Mouse (Mus musculus) midbrain, embryonic 16.5 days (tissue): ENCODE data around the gene Csrp1. TPM values are rescaled to one million over a fixed set of nuclear protein-coding genes. Genes with fewer than 3 reads are reported as not detected.

Experiments
- ATAC-seq: fragments of 200-750 bp; cut with Nextera tagmentation; 2 replicates; pipeline ENCODE4 v1.8.0; 2017; ENCODE audit warnings: moderate TSS enrichment
- H3K27ac ChIP-seq: fragments of 300-500 bp; sonication (generic); 2 replicates; pipeline ENCODE4 v1.5.1; 2014; ENCODE audit warnings: mild to moderate bottlenecking, low read length, mixed read lengths
- H3K27me3 ChIP-seq: fragments of 300-500 bp; sonication (generic); 2 replicates; pipeline ENCODE4 v1.6.1; 2014; ENCODE audit warnings: low read depth, low read length, mixed read lengths; ENCODE audit not compliant: control insufficient read depth, insufficient read depth
- H3K36me3 ChIP-seq: fragments of 300-500 bp; sonication (generic); 2 replicates; pipeline ENCODE4 v1.6.1; 2014; ENCODE audit warnings: mild to moderate bottlenecking, low read length, moderate library complexity, mixed read lengths; ENCODE audit not compliant: control insufficient read depth, insufficient read depth
- H3K4me1 ChIP-seq: fragments of 300-500 bp; sonication (generic); 2 replicates; pipeline ENCODE4 v1.6.1; 2014; ENCODE audit warnings: mild to moderate bottlenecking, low read length, mixed read lengths; ENCODE audit not compliant: control insufficient read depth, insufficient read depth
- H3K4me2 ChIP-seq: fragments of 300-500 bp; sonication (generic); 2 replicates; pipeline ENCODE4 v1.6.1; 2014; ENCODE audit warnings: mild to moderate bottlenecking, low read length, mixed read lengths
- H3K4me3 ChIP-seq: fragments of 300-500 bp; sonication (generic); 2 replicates; pipeline ENCODE4 v1.5.1; 2014; ENCODE audit warnings: low read depth, mild to moderate bottlenecking, low read length, moderate library complexity, mixed read lengths
- H3K9ac ChIP-seq: fragments of 300-500 bp; sonication (generic); 2 replicates; pipeline ENCODE4 v1.6.1; 2014; ENCODE audit warnings: low read depth, low read length, mixed read lengths
- H3K9me3 ChIP-seq: fragments of 300-500 bp; sonication (generic); replicated peaks from 2 replicates; pipeline ENCODE4 v1.6.1; 2014; ENCODE audit warnings: mild to moderate bottlenecking, low read length, mixed read lengths; ENCODE audit not compliant: control insufficient read depth, poor library complexity, severe bottlenecking
- WGBS: fragments of 180-500 bp; shearing (Covaris S2); extraction: QIAGEN DNeasy Blood & Tissue Kit; methylation state at CpG from one replicate; pipeline ENCODE4 v1.1.7; 2014; 5-methylcytosine and 5-hydroxymethylcytosine counted together
- polyA plus RNA-seq: library from polyadenylated mRNA; unstranded; fragments of >200 nt; fragmentation: Nextera tagmentation; extraction: Ambion mirVana; gene quantifications from 2 replicates; pipeline ENCODE4 v1.2.1, GENCODE M21; 2015

Csrp1 gene
- polyA plus RNA-seq, 1 experiment from 2014 or later = 13.1 TPM

DNA sequence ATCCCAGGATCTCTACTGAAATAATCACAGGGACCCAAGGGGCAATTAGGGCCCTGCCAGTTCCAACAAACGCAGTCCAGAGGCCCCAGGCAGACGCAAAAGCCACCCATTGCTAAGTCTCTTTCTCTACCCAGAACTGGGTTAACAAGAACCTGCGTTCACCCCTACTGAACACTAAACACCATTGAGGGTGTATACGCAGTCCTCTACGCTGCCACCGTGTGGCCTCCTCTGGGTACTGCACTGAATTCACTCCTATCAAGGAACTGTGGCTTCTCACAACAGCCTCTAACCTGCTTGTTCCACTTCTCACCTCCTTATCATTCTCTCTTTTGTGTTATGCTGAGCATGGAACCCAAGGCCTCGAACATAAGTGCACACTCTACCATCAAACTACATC is 19.3 kb upstream of the Csrp1 start:
- Histone ChIP-seq H3K4me2 (no peak overlapping the region), H3K4me3 (no peak overlapping the region), H3K27me3 (no peaks in the 10 kb centered on the region), H3K27ac (no peak overlapping the region), H3K4me1 (peaks cover 9% of the 10 kb centered on the region; the same call in 1 of the 2 replicates), H3K36me3 (no peaks in the 10 kb centered on the region), H3K9me3 (no peaks in the 10 kb centered on the region), H3K9ac (no peak overlapping the region)
- ATAC-seq = peak; percentile 44; the same call in 1 of the 2 replicates
- WGBS = under 1% methylated on average over 7 of the region's 7 CpGs

DNA sequence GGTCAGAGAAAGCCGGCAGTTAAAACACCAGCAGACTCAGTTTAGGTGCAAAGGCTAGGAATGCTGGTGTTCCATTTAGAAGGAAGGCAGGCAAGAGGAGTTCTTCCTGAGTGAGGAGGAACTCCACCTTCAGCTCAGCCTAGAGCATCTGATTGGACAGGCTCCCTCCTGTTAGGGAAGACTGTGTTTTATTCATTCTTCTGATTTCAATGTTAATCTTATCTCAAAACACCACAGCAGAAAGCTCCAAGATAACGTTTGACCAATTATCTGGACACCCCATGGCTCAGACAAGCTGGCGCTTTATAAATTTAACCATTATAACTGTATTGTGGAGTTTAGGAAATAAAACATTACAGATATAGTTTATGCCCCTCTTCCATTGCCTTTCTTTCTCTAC is 18.5 kb upstream of the Csrp1 start:
- Histone ChIP-seq H3K4me2 (no peak overlapping the region), H3K27ac (no peak overlapping the region), H3K4me1 (peaks cover 9% of the 10 kb centered on the region; the same call in 1 of the 2 replicates), H3K9ac (no peak overlapping the region), H3K36me3 (no peaks in the 10 kb centered on the region), H3K4me3 (no peak overlapping the region), H3K9me3 (no peaks in the 10 kb centered on the region), H3K27me3 (no peaks in the 10 kb centered on the region)
- ATAC-seq = no peak
- WGBS = 43% methylated on average over 3 of the region's 3 CpGs

DNA sequence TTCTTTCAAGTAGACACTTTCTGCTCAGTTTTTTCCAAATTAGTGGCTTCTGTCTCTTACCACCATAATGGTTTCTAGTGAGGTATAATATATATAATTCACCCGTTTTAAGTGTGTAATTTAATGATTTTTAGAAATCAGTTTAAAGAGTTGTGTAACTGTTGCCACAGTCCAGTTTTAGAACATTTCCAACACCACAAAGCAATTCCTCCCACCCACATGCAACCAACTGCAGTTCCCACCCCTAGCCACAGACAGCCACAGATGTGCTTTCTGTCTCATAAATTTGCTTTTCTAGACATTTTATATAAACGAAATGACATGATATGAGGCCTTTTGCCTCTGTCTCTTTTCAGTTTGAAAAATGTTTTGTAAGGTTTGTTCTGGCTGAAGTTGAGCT is 17.1 kb upstream of the Csrp1 start:
- H3K4me2 ChIP-seq = no peak overlapping the region
- H3K4me3 ChIP-seq = no peak overlapping the region
- H3K9me3 ChIP-seq = no peaks in the 10 kb centered on the region
- ATAC-seq = no peak
- no peaks in the 10 kb centered on the region for H3K27me3 ChIP-seq
- H3K27ac ChIP-seq = no peak overlapping the region
- H3K9ac ChIP-seq = no peak overlapping the region
- no peaks in the 10 kb centered on the region for H3K36me3 ChIP-seq
- 82% methylated on average over 2 of the region's 2 CpGs for WGBS
- peaks cover 9% of the 10 kb centered on the region; the same call in 1 of the 2 replicates for H3K4me1 ChIP-seq

DNA sequence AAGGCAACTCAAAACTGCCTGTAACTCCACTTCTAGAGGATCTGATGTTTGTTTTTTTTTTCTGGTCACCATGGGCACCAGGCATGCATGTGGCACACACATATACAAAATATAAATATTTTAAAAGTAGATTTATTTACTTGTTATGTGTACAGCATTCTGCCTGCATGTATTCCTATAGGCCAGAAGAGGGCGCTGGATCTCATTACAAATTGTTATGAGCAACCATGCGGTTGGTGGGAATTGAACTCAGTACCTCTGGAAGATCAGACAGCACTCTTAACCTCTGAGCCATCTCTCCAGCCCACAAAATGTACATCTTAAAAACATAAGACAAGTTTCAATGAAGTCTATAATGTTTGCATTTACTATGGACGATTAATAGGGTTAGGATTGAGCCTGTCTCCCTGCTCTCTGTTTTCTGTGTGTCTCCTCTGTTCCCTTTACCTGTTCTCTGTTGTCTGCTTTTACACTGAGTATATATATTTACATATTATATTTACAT is 15.5 kb upstream of the Csrp1 start:
- H3K9ac ChIP-seq = no peak overlapping the region
- WGBS = 56% methylated on average over 3 of the region's 3 CpGs
- H3K27ac ChIP-seq = no peak overlapping the region
- H3K4me3 ChIP-seq = no peak overlapping the region
- H3K27me3 ChIP-seq = no peaks in the 10 kb centered on the region
- no peak for ATAC-seq
- H3K36me3 ChIP-seq = no peaks in the 10 kb centered on the region
- H3K9me3 ChIP-seq = no peaks in the 10 kb centered on the region
- peaks cover 2% of the 10 kb centered on the region; the same call in 1 of the 2 replicates for H3K4me1 ChIP-seq
- H3K4me2 ChIP-seq = no peak overlapping the region

DNA sequence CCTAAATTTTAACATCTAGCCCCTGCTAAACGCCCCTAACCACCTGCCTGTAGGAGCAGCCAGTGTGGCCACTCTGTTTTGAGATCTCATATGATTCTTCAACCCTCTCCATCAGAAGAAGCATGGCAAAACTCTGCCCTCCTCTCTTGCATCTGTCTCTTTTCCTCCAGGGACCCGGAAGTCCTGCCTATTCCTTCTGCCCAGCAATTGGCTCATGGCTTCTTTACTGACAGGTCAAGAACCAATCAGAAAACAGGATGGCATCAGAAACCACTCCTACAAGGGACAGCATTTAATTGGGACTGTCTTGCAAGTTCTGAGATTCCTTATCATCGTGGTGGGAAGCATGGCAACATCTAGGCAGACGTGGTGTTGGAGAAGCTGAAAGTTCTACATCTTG is 11.5 kb upstream of the Csrp1 start:
- Histone ChIP-seq H3K9me3 (no peaks in the 10 kb centered on the region), H3K4me2 (peak overlapping the region; percentile 32; the same call in 1 of the 2 replicates), H3K4me1 (no peaks in the 10 kb centered on the region), H3K36me3 (no peaks in the 10 kb centered on the region), H3K27ac (no peak overlapping the region), H3K27me3 (no peaks in the 10 kb centered on the region), H3K9ac (no peak overlapping the region), H3K4me3 (no peak overlapping the region)
- WGBS = 57% methylated on average over 4 of the region's 4 CpGs
- ATAC-seq = no peak

DNA sequence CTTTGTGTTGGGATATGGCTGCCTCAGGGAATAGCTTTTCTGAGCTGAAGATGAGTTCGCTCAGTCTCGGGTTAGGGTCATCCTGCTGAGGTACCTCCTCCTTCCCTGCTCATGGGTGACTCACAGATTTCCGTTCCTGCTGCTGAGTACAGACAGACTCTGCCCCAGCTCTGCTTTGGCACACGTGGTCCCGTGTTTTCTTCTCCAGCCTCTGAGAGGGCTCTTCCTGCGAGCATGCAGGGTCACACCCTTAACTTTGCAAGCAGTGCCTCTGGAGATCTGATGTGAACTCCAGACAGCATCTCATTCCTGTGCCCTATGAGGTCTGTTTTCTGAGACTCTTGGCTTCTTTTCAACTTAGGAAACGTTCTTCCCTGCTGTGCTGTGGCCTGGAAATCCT is 8.7 kb upstream of the Csrp1 start:
- H3K9ac ChIP-seq = no peak overlapping the region
- H3K9me3 ChIP-seq = no peaks in the 10 kb centered on the region
- no peak overlapping the region for H3K27ac ChIP-seq
- H3K4me2 ChIP-seq = no peak overlapping the region
- H3K4me3 ChIP-seq = no peak overlapping the region
- H3K36me3 ChIP-seq = no peaks in the 10 kb centered on the region
- no peak for ATAC-seq
- H3K4me1 ChIP-seq = no peaks in the 10 kb centered on the region
- H3K27me3 ChIP-seq = no peaks in the 10 kb centered on the region
- WGBS = 67% methylated on average over 7 of the region's 7 CpGs

DNA sequence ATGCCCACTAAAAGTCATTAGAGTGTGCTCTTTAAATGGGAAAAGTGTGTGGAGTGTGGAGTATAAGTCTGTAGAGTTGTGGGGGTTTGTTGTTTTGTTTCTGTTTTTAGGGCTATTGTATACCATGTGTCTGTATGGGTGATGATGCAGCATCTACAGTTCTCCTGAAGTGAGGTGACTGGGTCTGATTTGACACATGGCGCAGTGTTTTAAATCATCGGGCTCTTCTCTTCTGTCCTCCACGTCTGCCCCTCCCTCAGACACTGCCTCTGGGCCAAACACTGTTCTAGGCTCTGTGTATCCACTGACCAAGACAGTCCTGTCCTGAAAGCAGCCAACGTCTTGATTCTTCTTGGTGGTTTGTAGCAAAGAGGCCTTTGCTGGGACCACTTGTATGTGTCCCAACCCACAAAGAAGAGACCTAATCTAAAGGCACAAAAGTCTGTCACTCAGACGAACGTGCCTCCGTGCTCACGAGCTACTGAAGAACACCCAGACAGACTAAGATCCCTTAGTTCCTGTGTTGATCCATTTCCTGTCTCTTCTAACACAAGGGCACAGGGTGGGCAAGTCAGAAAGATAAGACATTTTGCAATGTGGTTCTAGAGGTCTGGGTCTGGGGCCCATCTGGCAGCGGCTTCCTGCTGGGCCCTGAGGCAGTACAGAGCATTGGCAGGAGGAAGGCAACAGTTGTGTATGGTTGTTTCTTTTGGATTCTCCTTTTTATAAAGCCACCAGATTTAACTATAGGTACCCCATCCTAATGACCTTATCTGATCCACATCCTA is 5.6 kb upstream of the Csrp1 start:
- Histone ChIP-seq H3K27me3 (no peaks in the 10 kb centered on the region), H3K36me3 (no peaks in the 10 kb centered on the region), H3K9ac (no peak overlapping the region), H3K4me3 (no peak overlapping the region), H3K4me1 (no peaks in the 10 kb centered on the region), H3K4me2 (no peak overlapping the region), H3K27ac (no peak overlapping the region), H3K9me3 (no peaks in the 10 kb centered on the region)
- 87% methylated on average over 9 of the region's 9 CpGs for WGBS
- no peak for ATAC-seq

DNA sequence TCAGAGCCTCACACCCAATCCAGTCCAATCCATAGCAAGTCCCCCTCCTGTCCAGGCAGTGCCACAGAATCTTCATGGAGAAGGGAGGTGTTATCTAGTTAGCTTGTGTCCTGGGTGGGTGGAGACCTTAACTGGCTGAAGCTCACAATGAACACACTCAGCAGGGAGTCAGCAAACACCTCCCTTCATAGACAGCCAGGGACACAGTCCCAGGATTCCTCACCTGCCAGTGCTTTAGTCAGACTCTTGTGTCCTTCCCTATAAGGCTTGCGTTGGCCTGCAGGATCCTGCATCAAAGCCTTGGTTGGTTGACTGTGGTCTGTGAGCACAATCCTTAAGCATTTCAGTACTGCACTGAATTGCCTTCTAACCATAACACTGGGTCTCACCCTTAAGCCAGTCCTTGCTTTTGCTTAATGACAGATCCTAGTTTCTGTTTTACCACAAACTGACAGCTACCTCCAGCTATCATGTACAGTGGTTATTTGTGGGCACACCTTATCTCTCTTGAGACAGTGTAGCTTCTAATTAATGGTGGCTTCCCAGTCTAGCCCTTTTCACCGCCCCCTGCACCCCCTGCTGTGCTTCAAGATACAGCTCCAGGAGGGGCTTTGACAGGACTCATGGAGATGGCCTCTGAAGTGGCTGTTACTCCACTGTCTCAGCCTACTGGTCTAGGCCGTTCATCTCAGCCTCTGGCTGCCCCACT is 4.8 kb upstream of the Csrp1 start:
- no peak overlapping the region for H3K4me2 ChIP-seq
- no peak overlapping the region for H3K9ac ChIP-seq
- H3K4me3 ChIP-seq = no peak overlapping the region
- 67% methylated on average over 3 of the region's 3 CpGs for WGBS
- no peaks in the 10 kb centered on the region for H3K9me3 ChIP-seq
- no peak for ATAC-seq
- H3K4me1 ChIP-seq = no peaks in the 10 kb centered on the region
- H3K27me3 ChIP-seq = no peaks in the 10 kb centered on the region
- H3K27ac ChIP-seq = no peak overlapping the region
- H3K36me3 ChIP-seq = no peaks in the 10 kb centered on the region

DNA sequence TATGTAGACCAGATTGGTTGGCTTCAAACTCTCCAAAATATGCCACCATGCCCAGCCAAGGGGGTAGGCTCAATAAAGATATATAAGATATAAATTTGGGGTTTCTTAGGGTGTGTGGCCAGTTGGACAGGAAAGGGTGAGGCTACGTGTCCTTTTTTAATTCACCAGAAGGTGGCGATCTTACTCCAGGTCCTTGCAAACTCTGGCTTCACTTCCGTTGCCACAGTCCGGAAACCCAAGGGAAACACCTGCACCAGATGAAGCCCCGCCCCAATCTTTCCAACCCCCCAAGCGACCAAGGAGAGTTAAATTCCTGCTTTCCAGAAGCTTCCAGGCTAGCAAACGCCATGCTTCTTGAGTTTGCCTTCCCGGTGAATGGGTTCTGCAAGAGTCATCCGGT is 375 bp upstream of the Csrp1 start:
- WGBS = 19% methylated on average over 9 of the region's 9 CpGs
- Histone ChIP-seq H3K4me2 (peak overlapping the region; percentile 24), H3K9ac (no peak overlapping the region), H3K4me1 (no peaks in the 10 kb centered on the region), H3K9me3 (no peaks in the 10 kb centered on the region), H3K36me3 (no peaks in the 10 kb centered on the region), H3K27ac (no peak overlapping the region), H3K27me3 (no peaks in the 10 kb centered on the region), H3K4me3 (no peak overlapping the region)
- peak; percentile 64; the same call in 1 of the 2 replicates for ATAC-seq
